Mouse (Mus musculus) cerebellum, postnatal 25 days (tissue): ENCODE measurements at regions not wholly inside any gene's neighbourhood (a gene's known extent, or its start where the extent isn't known, plus 50 kb on each side); places are given as distances from the start of the nearest gene placed in this dataset.
"Not testable (repeated sequence)": the region's sequence is repeated elsewhere in the genome, so short reads cannot be mapped to it uniquely, and the experiment has no call there.

Experiments
- DNase-seq, 2 experiments: peaks; one replicate each; pipeline ENCODE4 v3.0.0; 2021; ENCODE audit warnings: mixed read lengths in 2 of 2

- no peak for DNase-seq
Measured at GRCm38 (mm10) chr9:31650362-31651130, 186.3 kb upstream of the Tmem45b start.

- DNase-seq = no peak
Measured at GRCm38 (mm10) chr9:31649073-31649472, 184.8 kb upstream of the Tmem45b start.

GRCm38 (mm10) chr9:31648551-31648950, 184.3 kb upstream of the Tmem45b start:
- no peak for DNase-seq

- no peak for DNase-seq
Measured at GRCm38 (mm10) chr9:31645114-31645513, 180.9 kb upstream of the Tmem45b start.

- no peak for DNase-seq
Measured at GRCm38 (mm10) chr9:31644106-31644505, 179.8 kb upstream of the Tmem45b start.

GRCm38 (mm10) chr9:31642169-31642568, 177.9 kb upstream of the Tmem45b start:
- no peak for DNase-seq

GRCm38 (mm10) chr9:31628291-31628690, 164.0 kb upstream of the Tmem45b start:
- no peak for DNase-seq

GRCm38 (mm10) chr9:31621553-31621952, 157.3 kb upstream of the Tmem45b start:
- DNase-seq = not testable (repeated sequence)

- no peak for DNase-seq
Measured at GRCm38 (mm10) chr9:31619344-31619743, 155.1 kb upstream of the Tmem45b start.

- DNase-seq = no peak
Measured at GRCm38 (mm10) chr9:31614250-31614945, 150.1 kb upstream of the Tmem45b start.

GRCm38 (mm10) chr9:31611036-31611695, 146.9 kb upstream of the Tmem45b start:
- DNase-seq = no peak

- DNase-seq = no peak
Measured at GRCm38 (mm10) chr9:31610631-31611030, 146.4 kb upstream of the Tmem45b start.

- DNase-seq = peak in 1 of 2 experiments; percentile 9
Measured at GRCm38 (mm10) chr9:31610212-31610611, 145.9 kb upstream of the Tmem45b start.

GRCm38 (mm10) chr9:31609731-31610130, 145.5 kb upstream of the Tmem45b start:
- no peak for DNase-seq

- DNase-seq = no peak
Measured at GRCm38 (mm10) chr9:31608084-31608870, 144.0 kb upstream of the Tmem45b start.

GRCm38 (mm10) chr9:31606936-31607335, 142.7 kb upstream of the Tmem45b start:
- DNase-seq = no peak

GRCm38 (mm10) chr9:31604497-31605090, 140.3 kb upstream of the Tmem45b start:
- no peak for DNase-seq

GRCm38 (mm10) chr9:31602707-31603106, 138.4 kb upstream of the Tmem45b start:
- DNase-seq = no peak

GRCm38 (mm10) chr9:31595096-31595495, 130.8 kb upstream of the Tmem45b start:
- no peak for DNase-seq

GRCm38 (mm10) chr9:31587671-31588070, 123.4 kb upstream of the Tmem45b start:
- DNase-seq = no peak

GRCm38 (mm10) chr9:31583983-31584382, 119.7 kb upstream of the Tmem45b start:
- no peak for DNase-seq

- DNase-seq = no peak
Measured at GRCm38 (mm10) chr9:31582947-31583346, 118.7 kb upstream of the Tmem45b start.
